Mouse (Mus musculus) ES-Bruce4 (cell line): ENCODE results near the gene Myo1e.

Experiments
- CTCF ChIP-seq: IDR thresholded peaks from one replicate; pipeline ENCODE4 v1.8.1; 2011; ENCODE audit warnings: low read depth, low read length
- EP300 ChIP-seq: IDR thresholded peaks from 2 replicates; pipeline ENCODE4 v1.6.1; 2011; ENCODE audit warnings: low read depth, low read length; ENCODE audit not compliant: insufficient read depth

GRCm38 (mm10) chr9:70248826-70249225 is 41.7 kb downstream of the Myo1e start:
- TF ChIP-seq EP300 (peak; percentile 84; the same call in 1 of the 2 replicates), CTCF (no peak)
